8 mouse cellular contexts compared by ENCODE assay signal in the genomic region with DNA sequence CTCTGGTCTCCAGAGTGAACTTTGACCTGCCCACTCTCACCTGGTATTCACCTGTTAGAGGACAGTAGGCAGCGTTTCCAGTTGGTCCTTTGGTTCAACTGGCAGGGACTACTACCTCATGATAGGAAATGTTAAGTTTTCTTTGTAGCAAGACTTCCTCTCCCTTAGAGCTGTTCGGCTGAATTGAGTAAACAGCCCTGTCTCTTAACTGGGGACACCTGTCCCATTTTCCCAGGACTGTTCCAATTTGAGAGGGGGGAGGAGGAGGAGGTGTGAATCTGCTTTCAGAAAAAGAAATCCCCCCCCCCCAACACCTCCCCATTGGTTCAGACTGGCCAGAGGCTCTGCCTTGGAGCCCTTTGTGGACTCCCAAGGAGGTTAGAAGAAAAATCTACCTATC. TPM values are rescaled to one million over a fixed set of nuclear protein-coding genes. Genes with fewer than 3 reads are reported as not detected.
DNase-seq lines count a peak whose midpoint lies in the region; ATAC-seq and TF ChIP-seq lines count a peak whose summit lies in the region.
"Had no signal": no experiment of that assay in that cellular context is flagged by ENCODE, and none has a peak within 500 bp of the region (broad histone marks: within the 10 kb centered on the region; RNA-seq: fewer than 3 reads in every experiment).

No protein-coding gene starts in this region.

- TF ChIP-seq POLR2A in kidney, adult 2 months (IDR thresholded peaks at IDR 0.05; ENCODE audit: low read depth, low read length): no peak

- no peak overlapping the region for H3K9ac ChIP-seq in neural tube, embryonic 11.5 days (ENCODE audit: low read length)
- H3K9ac ChIP-seq in forebrain, embryonic 12.5 days: no peak overlapping the region
- no peak overlapping the region for H3K9ac ChIP-seq in limb, embryonic 12.5 days (replicated peaks)
- no peak overlapping the region for H3K9ac ChIP-seq in stomach, embryonic 16.5 days (ENCODE audit: low read length)

- WGBS in neural tube, embryonic 11.5 days: 33% methylated on average over 2 of the region's 2 CpGs
- WGBS in forebrain, embryonic 12.5 days: 22% methylated on average over 2 of the region's 2 CpGs
- 24% methylated on average over 2 of the region's 2 CpGs for WGBS in limb, embryonic 12.5 days
- 23% methylated on average over 2 of the region's 2 CpGs for WGBS in stomach, embryonic 16.5 days
- 53% methylated on average over 2 of the region's 2 CpGs for WGBS in kidney, adult 2 months

- H3K4me1 ChIP-seq in neural tube, embryonic 11.5 days (ENCODE audit: control insufficient read depth, insufficient read depth, low read length): peaks cover 5% of the 10 kb centered on the region; the same call in 1 of the 2 replicates
- H3K4me1 ChIP-seq in forebrain, embryonic 12.5 days: peaks cover 20% of the 10 kb centered on the region
- peaks cover 11% of the 10 kb centered on the region for H3K4me1 ChIP-seq in limb, embryonic 12.5 days (replicated peaks)
- H3K4me1 ChIP-seq in stomach, embryonic 16.5 days (ENCODE audit: control insufficient read depth, insufficient read depth, low read length): 0 out of 2 replicates have a peak, but pooled peaks cover 8% of the 10 kb centered on the region
- no peaks in the 10 kb centered on the region for H3K4me1 ChIP-seq in kidney, adult 2 months (ENCODE audit: control insufficient read depth, insufficient read depth, low read length)

- ATAC-seq in neural tube, embryonic 11.5 days (ENCODE audit: insufficient read depth, low FRiP score, low TSS enrichment): no peak
- no peak for ATAC-seq in forebrain, embryonic 12.5 days (ENCODE audit: low FRiP score)
- no peak for ATAC-seq in limb, embryonic 12.5 days (ENCODE audit: insufficient number of reproducible peaks, insufficient read depth, low FRiP score, low TSS enrichment, low read depth)
- ATAC-seq in stomach, embryonic 16.5 days (ENCODE audit: insufficient read depth, low FRiP score): no peak

- peaks cover 16% of the 10 kb centered on the region for H3K27me3 ChIP-seq in neural tube, embryonic 11.5 days (ENCODE audit: control insufficient read depth, insufficient read depth, low read length)
- peaks cover 33% of the 10 kb centered on the region for H3K27me3 ChIP-seq in forebrain, embryonic 12.5 days
- H3K27me3 ChIP-seq in limb, embryonic 12.5 days: peaks cover 49% of the 10 kb centered on the region
- no peaks in the 10 kb centered on the region for H3K27me3 ChIP-seq in stomach, embryonic 16.5 days (ENCODE audit: control insufficient read depth, insufficient read depth, low read length)
- no peaks in the 10 kb centered on the region; the same call in 1 of the 2 replicates for H3K27me3 ChIP-seq in kidney, adult 2 months (replicated peaks; ENCODE audit: control insufficient read depth, insufficient read depth, low read length)

- no peak for DNase-seq in neural tube, embryonic 11.5 days (ENCODE audit: low spot score)
- no peak for DNase-seq in neural tube, embryonic 10.5 days (ENCODE audit: extremely low spot score, low spot score)
- DNase-seq in adrenal gland, postnatal 36 days: no peak
- no peak for DNase-seq in kidney, adult 2 months
- DNase-seq: right cerebral cortex, postnatal 14 days had no signal

- no peaks in the 10 kb centered on the region for H3K9me3 ChIP-seq in neural tube, embryonic 11.5 days (ENCODE audit: control insufficient read depth, low read length)
- H3K9me3 ChIP-seq in forebrain, embryonic 12.5 days: peaks cover 8% of the 10 kb centered on the region
- no peaks in the 10 kb centered on the region; the same call in 1 of the 2 replicates for H3K9me3 ChIP-seq in limb, embryonic 12.5 days
- peaks cover 6% of the 10 kb centered on the region; the same call in 1 of the 2 replicates for H3K9me3 ChIP-seq in stomach, embryonic 16.5 days (replicated peaks; ENCODE audit: control insufficient read depth, low read length)

- H3K27ac ChIP-seq in neural tube, embryonic 11.5 days (ENCODE audit: low read depth, low read length): no peak overlapping the region
- no peak overlapping the region for H3K27ac ChIP-seq in forebrain, embryonic 12.5 days
- H3K27ac ChIP-seq in limb, embryonic 12.5 days: no peak overlapping the region
- peak overlapping the region; percentile 81 for H3K27ac ChIP-seq in stomach, embryonic 16.5 days (ENCODE audit: low read length)
- no peak overlapping the region for H3K27ac ChIP-seq in kidney, adult 2 months (ENCODE audit: insufficient read depth, low read depth, low read length)

- H3K4me2 ChIP-seq in neural tube, embryonic 11.5 days (ENCODE audit: low read depth): peak overlapping the region; percentile 99
- H3K4me2 ChIP-seq in forebrain, embryonic 12.5 days: peak overlapping the region; percentile 100; the same call in 1 of the 2 replicates
- no peak overlapping the region for H3K4me2 ChIP-seq in limb, embryonic 12.5 days
- H3K4me2 ChIP-seq in stomach, embryonic 16.5 days (ENCODE audit: low read depth, low read length): peak overlapping the region; percentile 97; the same call in 1 of the 2 replicates

- H3K36me3 ChIP-seq in neural tube, embryonic 11.5 days (ENCODE audit: control insufficient read depth, insufficient read depth, low read length): no peaks in the 10 kb centered on the region
- no peaks in the 10 kb centered on the region for H3K36me3 ChIP-seq in forebrain, embryonic 12.5 days (replicated peaks)
- no peaks in the 10 kb centered on the region for H3K36me3 ChIP-seq in limb, embryonic 12.5 days
- no peaks in the 10 kb centered on the region for H3K36me3 ChIP-seq in stomach, embryonic 16.5 days (ENCODE audit: control insufficient read depth, insufficient read depth, low read length)
- no peaks in the 10 kb centered on the region for H3K36me3 ChIP-seq in kidney, adult 2 months (ENCODE audit: control insufficient read depth, insufficient read depth, low read length)

- TF ChIP-seq CTCF in kidney, adult 2 months (conservative IDR thresholded peaks at IDR 0.05; ENCODE audit: insufficient read depth, insufficient read length, low read depth, low read length): no peak

- H3K4me3 ChIP-seq in neural tube, embryonic 11.5 days (ENCODE audit: low read depth, low read length): no peak overlapping the region
- no peak overlapping the region for H3K4me3 ChIP-seq in forebrain, embryonic 12.5 days (replicated peaks)
- peak overlapping the region; percentile 62; the same call in 1 of the 2 replicates for H3K4me3 ChIP-seq in limb, embryonic 12.5 days (replicated peaks)
- H3K4me3 ChIP-seq in stomach, embryonic 16.5 days (replicated peaks; ENCODE audit: low read length): no peak overlapping the region
- no peak overlapping the region for H3K4me3 ChIP-seq in kidney, adult 2 months (ENCODE audit: insufficient read depth, low read depth, low read length)

RNA-seq across cellular contexts. Expression of gene Camk1d, which starts 1.2 kb away (rescaled TPM):
- 0.91 and 2.1 TPM in 2 replicates for polyA plus RNA-seq in neural tube, embryonic 11.5 days (2014; fragmentation: Nextera tagmentation; extraction: Ambion mirVana)
- polyA plus RNA-seq in forebrain, embryonic 12.5 days (2016; fragmentation: Nextera tagmentation; extraction: Ambion mirVana): 2.7 and 2.9 TPM in 2 replicates
- polyA plus RNA-seq in limb, embryonic 12.5 days (2016; fragmentation: Nextera tagmentation; extraction: Ambion mirVana): 1.1 TPM in 2 replicates
- polyA plus RNA-seq in stomach, embryonic 16.5 days (2015; fragmentation: Nextera tagmentation; extraction: Ambion mirVana): 10.4 and 11.3 TPM in 2 replicates
- 1 to 10 TPM; 6.6 TPM for total RNA-seq in adrenal gland, postnatal 36 days (2021)
- polyA plus RNA-seq in kidney, adult 2 months (2012; rRNA removed): 0.80 and 1.0 TPM in 2 replicates
